8 mouse cellular contexts compared by ENCODE assay signal in the genomic region with DNA sequence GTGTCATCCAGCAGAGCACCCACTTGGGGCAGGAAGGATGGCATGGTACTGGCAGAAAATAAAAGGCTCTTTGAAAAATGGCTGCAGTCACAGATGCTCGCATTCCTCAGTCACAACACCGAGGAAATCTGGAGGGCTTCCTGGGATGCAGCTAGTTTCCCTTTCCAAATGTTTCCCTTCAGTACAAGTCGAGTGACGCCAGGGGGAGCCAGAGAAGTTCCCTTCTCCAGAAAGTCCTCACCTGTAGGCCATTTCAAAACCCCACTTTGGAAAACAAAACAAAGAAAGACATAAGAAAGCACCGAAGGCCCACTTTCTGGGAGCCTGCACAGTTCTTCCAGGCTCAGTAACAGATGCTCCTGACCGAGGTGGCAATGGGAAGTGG.
DNase-seq lines count a peak whose midpoint lies in the region; ATAC-seq and TF ChIP-seq lines count a peak whose summit lies in the region.

No protein-coding gene starts in this region.

- no peaks in the 10 kb centered on the region for H3K9me3 ChIP-seq in intestine, embryonic 16.5 days (ENCODE audit: control insufficient read depth, low read length)
- H3K9me3 ChIP-seq in forebrain, embryonic 10.5 days, result no peaks in the 10 kb centered on the region

- no peaks in the 10 kb centered on the region for H3K79me2 ChIP-seq in heart, adult 2 months (replicated peaks; ENCODE audit: control insufficient read depth, insufficient read depth, low read length)

- H3K27ac ChIP-seq in heart, adult 2 months, result no peak overlapping the region
- H3K27ac ChIP-seq in intestine, embryonic 16.5 days (ENCODE audit: low read length), result no peak overlapping the region
- no peak overlapping the region for H3K27ac ChIP-seq in small intestine, adult 2 months (ENCODE audit: insufficient read depth, low read depth, low read length)
- no peak overlapping the region for H3K27ac ChIP-seq in forebrain, embryonic 10.5 days

- intact Hi-C loops in heart, adult 2 months (cut with DNase I), result loop anchor here (10.0 kb wide), 1 partner anchor 197 kb away; a partner anchor contains a TSS
- intact Hi-C loops in heart, postnatal 25 days (cut with DNase I), result no loop called here

- no peak overlapping the region for H3K9ac ChIP-seq in heart, adult 2 months (ENCODE audit: low read depth, low read length)
- no peak overlapping the region for H3K9ac ChIP-seq in intestine, embryonic 16.5 days (ENCODE audit: low read depth, low read length)

- H3K4me2 ChIP-seq in intestine, embryonic 16.5 days (ENCODE audit: low read depth, low read length), result no peak overlapping the region

- 37% methylated on average over 6 of the region's 6 CpGs for WGBS in heart, adult 2 months
- 36% methylated on average over 6 of the region's 6 CpGs for WGBS in intestine, embryonic 16.5 days
- 51% methylated on average over 6 of the region's 6 CpGs for WGBS in small intestine, adult 2 months
- 54% methylated on average over 6 of the region's 6 CpGs for WGBS in forebrain, embryonic 10.5 days

- DNase-seq in heart, adult 2 months, result no peak
- no peak for DNase-seq in heart, postnatal 25 days (ENCODE audit: low spot score)
- DNase-seq in right cerebral cortex, postnatal 14 days, result peak; percentile 40
- no peak for DNase-seq in right cerebral cortex, adult 18-20 months
- no peak for DNase-seq in spleen, postnatal 4 days (ENCODE audit: low spot score in 2 of 2)
- DNase-seq in forebrain, embryonic 10.5 days (ENCODE audit: extremely low spot score, low spot score), result no peak

- no peak for TF ChIP-seq POLR2A in heart, adult 2 months (IDR thresholded peaks at IDR 0.05; ENCODE audit: insufficient read depth, low read depth, low read length)
- TF ChIP-seq POLR2A in small intestine, adult 2 months (IDR thresholded peaks at IDR 0.05; ENCODE audit: low read depth, low read length), result no peak

- no peak overlapping the region for H3K4me3 ChIP-seq in heart, adult 2 months
- no peak overlapping the region for H3K4me3 ChIP-seq in intestine, embryonic 16.5 days (ENCODE audit: low read length)
- H3K4me3 ChIP-seq in small intestine, adult 2 months (ENCODE audit: low read depth, low read length), result peak overlapping the region; percentile 32; the same call in 1 of the 2 replicates
- H3K4me3 ChIP-seq in forebrain, embryonic 10.5 days, result no peak overlapping the region

- peak; percentile 38; the same call in 1 of the 2 replicates for ATAC-seq in intestine, embryonic 16.5 days

- TF ChIP-seq CTCF in heart, adult 2 months (IDR thresholded peaks at IDR 0.05), result peak; percentile 0; the same call in 1 of the 2 replicates
- TF ChIP-seq CTCF in small intestine, adult 2 months (IDR thresholded peaks at IDR 0.05; ENCODE audit: extremely low read depth, insufficient read length, insufficient replicate concordance, low read depth, low read length), result peak; percentile 43; the same call in 1 of the 2 replicates

- no peaks in the 10 kb centered on the region for H3K27me3 ChIP-seq in heart, adult 2 months (ENCODE audit: control insufficient read depth, insufficient read depth, low read length)
- no peaks in the 10 kb centered on the region for H3K27me3 ChIP-seq in intestine, embryonic 16.5 days (replicated peaks; ENCODE audit: control insufficient read depth, insufficient read depth, low read length)
- no peaks in the 10 kb centered on the region for H3K27me3 ChIP-seq in small intestine, adult 2 months (ENCODE audit: control insufficient read depth, insufficient read depth, low read length)
- H3K27me3 ChIP-seq in forebrain, embryonic 10.5 days (ENCODE audit: poor library complexity, severe bottlenecking), result no peaks in the 10 kb centered on the region

- TF ChIP-seq EP300 in heart, adult 2 months (IDR thresholded peaks at IDR 0.05; ENCODE audit: insufficient read depth, low read depth, low read length), result no peak

- no peaks in the 10 kb centered on the region for H3K4me1 ChIP-seq in heart, adult 2 months (ENCODE audit: control insufficient read depth, insufficient read depth, low read length)
- H3K4me1 ChIP-seq in intestine, embryonic 16.5 days (ENCODE audit: control insufficient read depth, insufficient read depth, low read length), result no peaks in the 10 kb centered on the region
- H3K4me1 ChIP-seq in small intestine, adult 2 months (ENCODE audit: control insufficient read depth, insufficient read depth, insufficient read length, low read length), result peaks cover 3% of the 10 kb centered on the region; the same call in 1 of the 2 replicates
- H3K4me1 ChIP-seq in forebrain, embryonic 10.5 days, result peaks cover 9% of the 10 kb centered on the region; the same call in 1 of the 2 replicates

- H3K36me3 ChIP-seq in heart, adult 2 months (ENCODE audit: control insufficient read depth, insufficient read depth, low read length), result no peaks in the 10 kb centered on the region
- no peaks in the 10 kb centered on the region for H3K36me3 ChIP-seq in intestine, embryonic 16.5 days (ENCODE audit: control insufficient read depth, insufficient read depth, low read length)
- no peaks in the 10 kb centered on the region for H3K36me3 ChIP-seq in small intestine, adult 2 months (ENCODE audit: control insufficient read depth, insufficient read depth, low read length)
- H3K36me3 ChIP-seq in forebrain, embryonic 10.5 days (replicated peaks), result no peaks in the 10 kb centered on the region
